Mouse (Mus musculus) stomach, embryonic 16.5 days (tissue): Measurements from ENCODE around the gene Hnrnph1. TPM values are rescaled to one million over a fixed set of nuclear protein-coding genes. Genes with fewer than 3 reads are reported as not detected.

ENCODE experiments used
- ATAC-seq: fragments of 200-750 bp; cut with Nextera tagmentation; 2 replicates; pipeline ENCODE4 v1.8.0; 2017; ENCODE audit warnings: moderate number of reproducible peaks, moderate TSS enrichment; ENCODE audit not compliant: insufficient read depth, low FRiP score
- H3K27ac ChIP-seq: fragments of 300-500 bp; sonication (generic); 2 replicates; pipeline ENCODE4 v1.5.1; 2014; ENCODE audit warnings: low read length
- H3K27me3 ChIP-seq: fragments of 300-500 bp; sonication (generic); 2 replicates; pipeline ENCODE4 v1.6.1; 2014; ENCODE audit warnings: low read length, control low read depth, mixed read lengths; ENCODE audit not compliant: control insufficient read depth, insufficient read depth
- H3K36me3 ChIP-seq: fragments of 300-500 bp; sonication (generic); 2 replicates; pipeline ENCODE4 v1.6.1; 2014; ENCODE audit warnings: low read length; ENCODE audit not compliant: control insufficient read depth, insufficient read depth
- H3K4me1 ChIP-seq: fragments of 300-500 bp; sonication (generic); 2 replicates; pipeline ENCODE4 v1.6.1; 2014; ENCODE audit warnings: low read length, control low read depth, mixed read lengths; ENCODE audit not compliant: control insufficient read depth, insufficient read depth
- H3K4me2 ChIP-seq: fragments of 300-500 bp; sonication (generic); 2 replicates; pipeline ENCODE4 v1.6.1; 2014; ENCODE audit warnings: low read depth, low read length, mixed read lengths
- H3K4me3 ChIP-seq: fragments of 300-500 bp; sonication (generic); replicated peaks from 2 replicates; pipeline ENCODE4 v1.5.1; 2014; ENCODE audit warnings: mild to moderate bottlenecking, low read length
- H3K9ac ChIP-seq: fragments of 300-500 bp; sonication (generic); 2 replicates; pipeline ENCODE4 v1.6.1; 2014; ENCODE audit warnings: low read length
- H3K9me3 ChIP-seq: fragments of 300-500 bp; sonication (generic); replicated peaks from 2 replicates; pipeline ENCODE4 v1.6.1; 2016; ENCODE audit warnings: low read length, control low read depth; ENCODE audit not compliant: control insufficient read depth
- WGBS: fragments of 180-500 bp; shearing (Covaris S2); extraction: QIAGEN DNeasy Blood & Tissue Kit; methylation state at CpG from one replicate; pipeline ENCODE4 v1.1.7; 2014; 5-methylcytosine and 5-hydroxymethylcytosine counted together
- polyA plus RNA-seq: library from polyadenylated mRNA; unstranded; fragments of >200 nt; fragmentation: Nextera tagmentation; extraction: Ambion mirVana; gene quantifications from 2 replicates; pipeline ENCODE4 v1.2.1, GENCODE M21; 2015

Hnrnph1 gene
- polyA plus RNA-seq, 1 experiment from 2014 or later = 346 TPM

DNA sequence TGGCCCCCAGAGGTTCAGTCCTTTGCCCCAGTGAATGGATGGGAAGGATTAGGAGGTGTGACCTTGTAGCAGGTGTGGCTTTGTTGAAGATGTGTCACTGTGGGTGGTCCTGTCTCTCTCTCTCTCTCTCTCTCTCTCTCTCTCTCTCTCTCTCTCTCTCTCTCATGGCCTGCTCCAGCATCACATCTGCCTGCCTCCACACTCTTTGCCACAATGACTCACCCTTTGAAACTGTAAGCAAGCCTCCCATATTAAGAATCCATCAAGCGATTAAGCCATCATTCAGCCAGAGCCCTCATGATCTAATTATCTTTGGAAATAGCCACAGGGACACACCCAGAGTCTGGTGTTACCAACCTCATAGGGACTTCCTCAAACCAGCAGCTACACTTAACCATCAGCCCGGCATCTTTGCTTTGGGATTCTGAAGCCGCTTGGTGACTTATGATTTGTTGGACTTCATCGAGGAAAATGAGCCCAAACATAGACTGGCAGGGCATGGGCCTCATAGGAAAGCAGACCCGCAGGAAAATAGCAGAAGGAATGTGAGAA is 7.4 kb upstream of the Hnrnph1 start:
- H3K9me3 ChIP-seq = no peaks in the 10 kb centered on the region
- 73% methylated on average over 5 of the region's 5 CpGs for WGBS
- no peak for ATAC-seq
- no peaks in the 10 kb centered on the region for H3K4me1 ChIP-seq
- H3K36me3 ChIP-seq = no peaks in the 10 kb centered on the region
- H3K4me3 ChIP-seq = no peak overlapping the region
- no peak overlapping the region for H3K4me2 ChIP-seq
- H3K9ac ChIP-seq = no peak overlapping the region
- no peaks in the 10 kb centered on the region for H3K27me3 ChIP-seq
- H3K27ac ChIP-seq = no peak overlapping the region

- H3K4me1 ChIP-seq = peaks cover under 1% of the 10 kb centered on the region; the same call in 1 of the 2 replicates
- H3K9ac ChIP-seq = 0 out of 2 replicates have a peak overlapping the region, but pooled peaks have one; percentile 2
- peak overlapping the region; percentile 52; the same call in 1 of the 2 replicates for H3K4me3 ChIP-seq
- peak overlapping the region; percentile 86 for H3K4me2 ChIP-seq
- no peaks in the 10 kb centered on the region for H3K9me3 ChIP-seq
- no peak for ATAC-seq
- H3K27me3 ChIP-seq = no peaks in the 10 kb centered on the region
- H3K36me3 ChIP-seq = no peaks in the 10 kb centered on the region
- 57% methylated on average over 4 of the region's 4 CpGs for WGBS
- no peak overlapping the region; the same call in 1 of the 2 replicates for H3K27ac ChIP-seq
These were observed 5.8 kb upstream of the Hnrnph1 start for GRCm38 (mm10) chr11:50370969-50371368.

GRCm38 (mm10) chr11:50371399-50371841 is 5.4 kb upstream of the Hnrnph1 start:
- Histone ChIP-seq H3K36me3 (no peaks in the 10 kb centered on the region), H3K9ac (peak overlapping the region; percentile 84), H3K4me2 (peak overlapping the region; percentile 86), H3K27me3 (no peaks in the 10 kb centered on the region), H3K27ac (no peak overlapping the region; the same call in 1 of the 2 replicates), H3K9me3 (no peaks in the 10 kb centered on the region), H3K4me3 (peak overlapping the region; percentile 52), H3K4me1 (peaks cover 5% of the 10 kb centered on the region)
- WGBS = 2% methylated on average over 18 of the region's 18 CpGs
- no peak for ATAC-seq

DNA sequence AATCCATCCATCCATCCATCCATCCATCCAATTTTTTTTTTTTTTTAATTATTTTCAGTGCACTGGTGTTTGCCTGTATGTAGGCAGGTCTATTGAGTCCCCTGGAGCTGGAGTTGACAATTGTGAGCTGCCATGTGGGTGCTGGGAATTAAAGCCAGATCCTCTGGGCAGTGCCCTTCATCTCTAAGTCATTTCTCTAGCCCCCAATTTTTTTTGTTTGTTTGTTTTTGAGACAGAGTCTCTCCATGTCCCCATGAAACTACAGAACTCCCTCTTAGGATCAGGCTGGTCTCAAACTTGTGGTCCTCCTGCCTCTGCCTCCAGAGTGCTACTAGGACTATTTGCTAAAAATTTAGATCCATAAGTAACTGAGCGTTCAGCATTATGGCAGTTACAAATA is 4.9 kb upstream of the Hnrnph1 start:
- no peak overlapping the region; the same call in 1 of the 2 replicates for H3K4me3 ChIP-seq
- no peaks in the 10 kb centered on the region for H3K36me3 ChIP-seq
- H3K27me3 ChIP-seq = no peaks in the 10 kb centered on the region
- peaks cover 7% of the 10 kb centered on the region for H3K4me1 ChIP-seq
- H3K9me3 ChIP-seq = no peaks in the 10 kb centered on the region
- peak overlapping the region; percentile 84; the same call in 1 of the 2 replicates for H3K9ac ChIP-seq
- WGBS = 89% methylated on average over 1 of the region's 1 CpGs
- peak overlapping the region; percentile 86 for H3K4me2 ChIP-seq
- H3K27ac ChIP-seq = no peak overlapping the region
- ATAC-seq = no peak

DNA sequence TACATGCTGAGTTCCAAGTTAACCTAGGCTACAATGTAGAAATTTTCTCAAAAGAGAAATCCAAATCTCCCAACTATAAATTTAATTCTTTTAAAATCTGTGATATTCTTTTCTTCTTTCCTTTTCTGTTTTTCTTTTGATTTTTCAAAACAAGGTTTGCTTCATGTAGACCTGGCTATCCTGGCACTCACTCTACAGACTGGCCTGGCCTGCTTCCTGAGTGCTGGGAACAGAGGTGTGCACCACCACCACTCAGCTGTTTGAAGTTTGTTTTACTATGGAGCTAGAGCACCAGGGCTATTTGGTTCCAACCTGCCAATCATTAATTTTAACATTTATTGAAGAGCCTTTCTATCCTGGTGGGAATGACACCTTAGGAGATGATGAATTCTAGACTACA is 3.7 kb upstream of the Hnrnph1 start:
- Histone ChIP-seq H3K27me3 (no peaks in the 10 kb centered on the region), H3K4me3 (no peak overlapping the region), H3K4me2 (no peak overlapping the region), H3K36me3 (no peaks in the 10 kb centered on the region), H3K4me1 (peaks cover 7% of the 10 kb centered on the region), H3K9me3 (no peaks in the 10 kb centered on the region), H3K9ac (no peak overlapping the region), H3K27ac (no peak overlapping the region)
- no peak for ATAC-seq

DNA sequence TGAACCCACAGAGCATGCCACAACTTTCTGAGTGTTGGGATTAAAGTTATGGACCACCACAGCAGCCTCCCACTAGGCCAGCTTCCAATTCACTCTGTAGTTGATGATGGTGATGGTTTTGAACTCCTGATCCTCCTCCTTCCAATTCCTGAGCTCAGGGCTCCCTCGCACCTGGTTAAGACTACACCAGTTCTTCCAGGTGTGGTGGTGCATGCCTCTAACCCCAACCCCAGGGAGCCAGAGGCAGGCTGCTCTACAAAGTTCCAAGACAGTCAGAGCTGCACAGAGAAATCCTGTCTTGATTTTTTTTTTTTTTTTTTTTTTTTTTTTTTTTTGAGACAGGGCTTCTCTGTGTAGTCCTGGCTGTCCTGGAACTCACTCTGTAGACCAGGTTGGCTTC is 3.2 kb upstream of the Hnrnph1 start:
- 85% methylated on average over 1 of the region's 1 CpGs for WGBS

DNA sequence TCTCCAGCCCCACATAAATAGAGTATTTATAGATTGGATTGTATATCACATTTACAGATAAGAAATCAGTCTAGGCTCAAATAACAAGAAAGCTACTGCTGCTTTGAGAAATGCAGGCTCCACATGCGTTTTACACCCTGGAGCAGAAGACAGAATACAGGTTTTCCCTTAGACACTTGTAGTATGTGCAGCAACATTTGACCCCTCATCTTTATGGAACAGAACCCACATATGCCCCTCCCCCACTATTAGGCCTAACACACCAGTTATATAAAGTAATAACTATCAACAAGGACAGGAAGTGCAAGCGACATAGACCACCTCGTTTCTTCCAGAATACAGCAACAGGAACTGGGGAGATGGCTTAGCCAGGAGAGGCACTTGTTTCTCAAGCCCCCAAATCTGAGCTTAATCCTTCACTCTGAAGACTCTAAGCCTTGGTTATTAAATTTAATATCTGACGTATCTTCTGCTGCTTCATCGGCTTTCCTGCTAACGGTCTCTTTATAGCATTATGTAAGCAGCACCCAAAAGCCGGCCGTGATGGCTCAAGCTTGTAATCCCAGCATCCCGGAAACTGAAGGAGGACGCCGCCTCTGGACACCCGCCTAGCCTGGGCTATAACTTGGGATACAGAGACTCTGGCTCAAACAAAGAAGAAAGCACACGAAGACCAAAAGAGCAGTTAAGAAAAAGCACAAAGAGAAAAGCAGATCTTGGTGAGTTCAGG is 2.3 kb upstream of the Hnrnph1 start:
- WGBS = 88% methylated on average over 13 of the region's 13 CpGs
- Histone ChIP-seq H3K9me3 (no peaks in the 10 kb centered on the region), H3K4me3 (no peak overlapping the region), H3K27me3 (no peaks in the 10 kb centered on the region), H3K9ac (no peak overlapping the region), H3K4me1 (peaks cover 16% of the 10 kb centered on the region), H3K36me3 (peaks cover 5% of the 10 kb centered on the region; the same call in 1 of the 2 replicates), H3K4me2 (no peak overlapping the region), H3K27ac (no peak overlapping the region)
- ATAC-seq = no peak

More for the DNA sequence above, 3.2 kb upstream of the Hnrnph1 start:
- Histone ChIP-seq H3K27me3 (no peaks in the 10 kb centered on the region), H3K36me3 (no peaks in the 10 kb centered on the region), H3K4me2 (no peak overlapping the region), H3K9ac (no peak overlapping the region), H3K27ac (no peak overlapping the region), H3K9me3 (no peaks in the 10 kb centered on the region), H3K4me1 (peaks cover 8% of the 10 kb centered on the region), H3K4me3 (no peak overlapping the region)
- no peak for ATAC-seq

GRCm38 (mm10) chr11:50375421-50375820 is 1.4 kb upstream of the Hnrnph1 start:
- peaks cover 20% of the 10 kb centered on the region for H3K4me1 ChIP-seq
- 81% methylated on average over 5 of the region's 5 CpGs for WGBS
- no peaks in the 10 kb centered on the region for H3K9me3 ChIP-seq

DNA sequence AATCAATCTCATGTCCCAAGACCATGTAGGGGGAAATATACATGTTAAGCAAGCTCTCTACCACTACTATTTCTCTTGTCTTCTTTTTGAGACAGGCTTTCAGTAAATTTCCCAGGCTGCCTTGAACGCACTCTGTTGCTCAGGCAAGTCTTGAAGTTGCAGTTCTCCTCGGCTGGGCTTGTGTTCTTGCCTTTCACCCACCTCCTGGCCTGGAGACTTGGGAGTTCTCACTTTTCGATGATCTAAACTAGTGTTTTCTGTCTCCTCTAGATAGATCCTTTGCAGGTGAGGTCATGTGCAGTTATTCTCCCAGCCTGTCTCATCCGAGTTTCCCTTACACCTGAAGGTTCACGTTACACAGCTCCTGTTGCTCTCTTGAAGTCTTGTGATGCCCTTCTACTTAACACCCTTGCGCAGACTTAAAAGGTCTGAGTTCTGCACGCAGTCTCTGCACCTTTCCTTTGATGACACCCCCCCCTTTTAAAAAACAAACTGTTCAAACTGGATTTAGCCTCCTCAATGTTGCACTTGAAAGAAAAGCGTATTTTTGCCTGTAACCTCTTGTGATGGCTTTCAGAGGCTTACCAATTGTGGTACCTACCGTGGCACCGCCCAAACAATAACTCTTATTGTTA is 517 bp upstream of the Hnrnph1 start:
- peak overlapping the region; percentile 80 for H3K4me3 ChIP-seq
- H3K4me2 ChIP-seq = peak overlapping the region; percentile 89
- H3K9ac ChIP-seq = peak overlapping the region; percentile 90
- 26% methylated on average over 10 of the region's 10 CpGs for WGBS
- H3K36me3 ChIP-seq = peaks cover 10% of the 10 kb centered on the region
- no peaks in the 10 kb centered on the region for H3K9me3 ChIP-seq
- H3K27me3 ChIP-seq = no peaks in the 10 kb centered on the region
- H3K4me1 ChIP-seq = peaks cover 20% of the 10 kb centered on the region
- H3K27ac ChIP-seq = peak overlapping the region; percentile 98
- no peak for ATAC-seq

More at GRCm38 (mm10) chr11:50375421-50375820, 1.4 kb upstream of the Hnrnph1 start:
- no peak overlapping the region for H3K9ac ChIP-seq
- H3K4me3 ChIP-seq = no peak overlapping the region
- peaks cover 9% of the 10 kb centered on the region for H3K36me3 ChIP-seq
- no peak overlapping the region for H3K27ac ChIP-seq
- no peak for ATAC-seq
- H3K4me2 ChIP-seq = no peak overlapping the region
- no peaks in the 10 kb centered on the region for H3K27me3 ChIP-seq
